Mouse (Mus musculus) bone marrow, adult 2 months (tissue): Measurements from ENCODE around the gene Msantd2.

Experiments
- CTCF ChIP-seq: fragments of 200-500 bp; IDR thresholded peaks from 2 replicates; pipeline ENCODE4 v1.5.1; 2011; ENCODE audit warnings: low read length, control low read depth; ENCODE audit not compliant: control insufficient read depth, insufficient read depth
- POLR2A ChIP-seq: fragments of 200-500 bp; IDR thresholded peaks from 2 replicates; pipeline ENCODE4 v1.6.1; 2011; ENCODE audit warnings: low read depth, mild to moderate bottlenecking, control low read depth, low read length, borderline replicate concordance; ENCODE audit not compliant: control insufficient read depth

- TF ChIP-seq POLR2A (no peak), CTCF (no peak)
Observed at GRCm38 (mm10) chr9:37556366-37556765, 67.2 kb downstream of the Msantd2 start.
